Mouse (Mus musculus) heart, postnatal 0 days (tissue): ENCODE results near the gene Kank4. TPM values are rescaled to one million over a fixed set of nuclear protein-coding genes. Genes with fewer than 3 reads are reported as not detected.
"Not testable (repeated sequence)": the region's sequence is repeated elsewhere in the genome, so short reads cannot be mapped to it uniquely, and the experiment has no call there.

Experiments
- ATAC-seq: fragments of 200-750 bp; cut with Nextera tagmentation; 2 replicates; pipeline ENCODE4 v1.8.0; 2017; ENCODE audit warnings: low read depth, moderate number of reproducible peaks, moderate library complexity; ENCODE audit not compliant: insufficient read depth
- DNase-seq: peaks from one replicate; pipeline ENCODE4 v3.0.0-alpha.2; 2016; ENCODE audit warnings: low spot score
- H3K27ac ChIP-seq: fragments of 300-500 bp; sonication (generic); 2 replicates; pipeline ENCODE4 v1.5.1; 2014; ENCODE audit warnings: low read depth, mild to moderate bottlenecking
- H3K27me3 ChIP-seq: fragments of 300-500 bp; sonication (generic); 2 replicates; pipeline ENCODE4 v1.6.1; 2014; ENCODE audit warnings: low read length, mixed read lengths; ENCODE audit not compliant: control insufficient read depth, insufficient read depth
- H3K36me3 ChIP-seq: fragments of 300-500 bp; sonication (generic); replicated peaks from 2 replicates; pipeline ENCODE4 v1.6.1; 2014; ENCODE audit warnings: low read length, mixed read lengths; ENCODE audit not compliant: control insufficient read depth, insufficient read depth
- H3K4me1 ChIP-seq: fragments of 300-500 bp; sonication (generic); 2 replicates; pipeline ENCODE4 v1.6.1; 2014; ENCODE audit warnings: antibody characterized with exemption; ENCODE audit not compliant: control insufficient read depth, insufficient read depth
- H3K4me2 ChIP-seq: fragments of 300-500 bp; sonication (generic); 2 replicates; pipeline ENCODE4 v1.6.1; 2014; ENCODE audit warnings: low read depth, mild to moderate bottlenecking, low read length, moderate library complexity
- H3K4me3 ChIP-seq: fragments of 300-500 bp; sonication (generic); 2 replicates; pipeline ENCODE4 v1.5.1; 2014; ENCODE audit warnings: low read depth, low read length
- H3K9ac ChIP-seq: fragments of 300-500 bp; sonication (generic); replicated peaks from 2 replicates; pipeline ENCODE4 v1.6.1; 2014; ENCODE audit warnings: low read depth, low read length, mixed read lengths
- H3K9me3 ChIP-seq: fragments of 300-500 bp; sonication (generic); replicated peaks from 2 replicates; pipeline ENCODE4 v1.6.1; 2016; ENCODE audit warnings: low read length; ENCODE audit not compliant: control insufficient read depth
- CTCF ChIP-seq: IDR thresholded peaks from 2 replicates; pipeline ENCODE4 v1.5.1; 2016; ENCODE audit warnings: antibody characterized with exemption, control low read depth, low read depth
- EP300 ChIP-seq: IDR thresholded peaks from 2 replicates; pipeline ENCODE4 v1.6.1; 2016; ENCODE audit warnings: antibody characterized with exemption, low read depth
- WGBS: fragments of 180-500 bp; shearing (Covaris S2); extraction: QIAGEN DNeasy Blood & Tissue Kit; methylation state at CpG from one replicate; pipeline ENCODE4 v1.1.7; 2014; 5-methylcytosine and 5-hydroxymethylcytosine counted together
- polyA plus RNA-seq: library from polyadenylated mRNA; unstranded; fragments of >200 nt; fragmentation: Nextera tagmentation; extraction: Ambion mirVana; gene quantifications from 2 replicates; pipeline ENCODE4 v1.2.1, GENCODE M21; 2015
- total RNA-seq: library from RNA; depleted of rRNA; stranded (reverse); fragments of >200 nt; gene quantifications from 2 replicates; pipeline ENCODE4 v1.2.3, GENCODE M21; 2014; ENCODE audit warnings: low replicate concordance

Kank4 gene
- total and polyA plus RNA-seq, 2 experiments from 2014 or later, result 0.22 to 3.3 TPM

DNA sequence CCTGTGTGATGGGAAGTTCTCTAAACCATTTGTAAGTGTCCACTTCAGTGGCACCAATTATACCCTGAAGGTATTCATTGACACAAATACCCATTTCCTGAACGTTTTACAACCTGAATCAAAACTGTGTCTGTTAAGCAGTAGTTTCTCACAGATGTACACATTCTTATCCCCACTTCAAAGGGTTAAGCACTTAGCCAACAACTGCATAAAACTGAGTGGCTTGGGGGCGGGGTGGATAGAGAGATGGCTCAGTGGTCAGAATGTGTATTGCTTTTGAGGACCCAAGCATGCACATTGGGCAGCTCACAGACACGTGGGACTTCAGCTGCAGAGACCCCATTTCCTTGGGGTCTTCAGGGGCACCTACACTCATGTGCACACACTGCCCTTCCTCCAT lies 29.1 kb upstream of the Kank4 start:
- Histone ChIP-seq H3K4me2 (no peak overlapping the region), H3K36me3 (no peaks in the 10 kb centered on the region), H3K9ac (no peak overlapping the region), H3K27ac (no peak overlapping the region), H3K9me3 (0 out of 2 replicates have a peak, but pooled peaks cover 3% of the 10 kb centered on the region), H3K4me1 (peaks cover 7% of the 10 kb centered on the region; the same call in 1 of the 2 replicates), H3K27me3 (no peaks in the 10 kb centered on the region), H3K4me3 (no peak overlapping the region)
- TF ChIP-seq CTCF, result no peak
- TF ChIP-seq EP300, result no peak
- DNase-seq (no peak), ATAC-seq (no peak)
- WGBS, result 65% methylated on average over 3 of the region's 3 CpGs

DNA sequence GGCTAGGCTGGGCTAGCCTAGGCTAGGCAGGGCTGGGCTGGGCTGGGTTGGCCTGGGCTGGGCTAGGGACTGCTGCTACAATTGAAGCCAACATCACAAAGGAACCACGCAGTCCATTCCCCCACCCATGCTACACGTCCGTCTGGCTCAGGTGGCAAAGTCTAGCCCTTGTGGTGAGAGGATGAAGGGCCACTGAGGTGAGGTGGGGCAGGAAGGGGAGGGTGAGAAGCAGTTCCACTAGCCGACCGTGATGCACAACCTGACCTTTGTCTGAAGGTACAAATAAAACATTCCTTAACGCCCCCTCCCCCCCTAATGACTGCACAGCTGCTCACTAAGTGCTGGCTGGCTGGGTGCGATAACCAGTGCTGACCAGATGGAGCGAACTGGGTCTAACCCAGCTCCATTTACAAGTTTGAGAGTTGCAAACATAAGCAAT lies 28.4 kb upstream of the Kank4 start:
- no peak overlapping the region for H3K4me3 ChIP-seq
- no peak overlapping the region for H3K27ac ChIP-seq
- DNase-seq (no peak), ATAC-seq (no peak)
- 0 out of 2 replicates have a peak, but pooled peaks cover 3% of the 10 kb centered on the region for H3K9me3 ChIP-seq
- H3K4me2 ChIP-seq, result no peak overlapping the region
- 77% methylated on average over 8 of the region's 8 CpGs for WGBS
- H3K27me3 ChIP-seq, result no peaks in the 10 kb centered on the region
- H3K4me1 ChIP-seq, result peaks cover 7% of the 10 kb centered on the region; the same call in 1 of the 2 replicates
- H3K36me3 ChIP-seq, result no peaks in the 10 kb centered on the region
- H3K9ac ChIP-seq, result no peak overlapping the region
- TF ChIP-seq CTCF, result no peak
- no peak for TF ChIP-seq EP300

- no peaks in the 10 kb centered on the region for H3K36me3 ChIP-seq
- H3K4me1 ChIP-seq, result peaks cover 7% of the 10 kb centered on the region; the same call in 1 of the 2 replicates
- DNase-seq (no peak), ATAC-seq (no peak)
- no peak overlapping the region for H3K4me2 ChIP-seq
- no peak for TF ChIP-seq CTCF
- TF ChIP-seq EP300, result no peak
- WGBS, result 89% methylated on average over 4 of the region's 4 CpGs
- H3K27ac ChIP-seq, result no peak overlapping the region
- H3K4me3 ChIP-seq, result no peak overlapping the region
- H3K27me3 ChIP-seq, result no peaks in the 10 kb centered on the region
- H3K9ac ChIP-seq, result no peak overlapping the region
- no peaks in the 10 kb centered on the region for H3K9me3 ChIP-seq
Observed at GRCm38 (mm10) chr4:98845201-98845600, 27.9 kb upstream of the Kank4 start.

GRCm38 (mm10) chr4:98843906-98844597 lies 26.7 kb upstream of the Kank4 start:
- no peaks in the 10 kb centered on the region for H3K9me3 ChIP-seq
- H3K36me3 ChIP-seq, result no peaks in the 10 kb centered on the region
- DNase-seq, result no peak
- no peak for ATAC-seq
- H3K4me2 ChIP-seq, result no peak overlapping the region
- no peak overlapping the region for H3K9ac ChIP-seq
- 76% methylated on average over 7 of the region's 7 CpGs for WGBS
- no peak overlapping the region for H3K27ac ChIP-seq
- peaks cover 7% of the 10 kb centered on the region; the same call in 1 of the 2 replicates for H3K4me1 ChIP-seq
- no peak overlapping the region for H3K4me3 ChIP-seq
- H3K27me3 ChIP-seq, result no peaks in the 10 kb centered on the region
- TF ChIP-seq EP300 (no peak), CTCF (no peak)

DNA sequence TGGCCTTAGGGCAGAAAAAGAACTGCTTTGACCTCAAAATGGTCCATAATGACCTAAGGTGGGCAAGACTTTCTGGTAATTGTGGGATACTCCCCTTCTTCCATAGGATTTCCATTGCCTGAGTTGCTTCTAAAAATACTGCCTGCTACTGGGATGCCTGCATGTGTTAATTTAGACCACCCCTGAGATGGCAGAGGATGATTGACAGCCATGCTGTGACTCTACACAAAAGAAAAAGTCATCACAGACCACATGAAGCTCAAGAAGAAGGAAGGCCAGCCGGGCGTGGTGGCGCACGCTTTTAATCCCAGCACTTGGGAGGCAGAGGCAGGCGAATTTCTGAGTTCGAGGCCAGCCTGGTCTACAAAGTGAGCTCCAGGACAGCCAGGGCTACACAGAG lies 23.9 kb upstream of the Kank4 start:
- not testable (repeated sequence) for H3K27ac ChIP-seq, H3K4me3 ChIP-seq, H3K36me3 ChIP-seq, H3K4me1 ChIP-seq, H3K4me2 ChIP-seq, H3K27me3 ChIP-seq, ATAC-seq, DNase-seq, H3K9me3 ChIP-seq, H3K9ac ChIP-seq
- WGBS, result 96% methylated on average over 6 of the region's 6 CpGs

DNA sequence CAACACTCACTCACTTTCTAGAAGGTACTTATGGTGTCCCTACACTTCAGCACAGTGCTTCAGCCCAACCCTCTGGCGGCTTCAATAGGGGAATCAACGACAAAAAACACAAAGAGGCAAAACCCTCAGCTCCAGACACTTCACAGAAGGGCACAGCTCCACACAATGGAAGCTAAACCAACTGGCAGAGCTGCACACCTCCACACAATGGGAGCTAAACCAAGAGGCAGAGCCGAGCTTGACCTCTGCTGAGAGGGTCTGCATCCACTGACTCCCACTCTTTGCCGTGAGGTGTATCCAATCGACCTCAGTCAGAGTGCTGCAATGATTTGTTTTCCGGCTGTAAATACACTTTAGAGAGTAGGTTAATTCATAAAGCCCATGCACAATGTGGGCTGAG lies 23.2 kb upstream of the Kank4 start:
- Histone ChIP-seq H3K27ac (no peak overlapping the region), H3K9me3 (no peaks in the 10 kb centered on the region), H3K4me2 (no peak overlapping the region), H3K27me3 (no peaks in the 10 kb centered on the region), H3K4me3 (no peak overlapping the region), H3K36me3 (no peaks in the 10 kb centered on the region), H3K4me1 (0 out of 2 replicates have a peak, but pooled peaks cover 3% of the 10 kb centered on the region), H3K9ac (no peak overlapping the region)
- TF ChIP-seq CTCF (no peak), EP300 (no peak)
- DNase-seq, result no peak
- ATAC-seq, result no peak
- WGBS, result 70% methylated on average over 6 of the region's 6 CpGs
